Mouse (Mus musculus) kidney, embryonic 16.5 days (tissue): ENCODE results near the gene Rem2. TPM values are rescaled to one million over a fixed set of nuclear protein-coding genes. Genes with fewer than 3 reads are reported as not detected.

Experiments used
- ATAC-seq: fragments of 200-750 bp; cut with Nextera tagmentation; 2 replicates; pipeline ENCODE4 v1.8.0; 2017; ENCODE audit warnings: moderate TSS enrichment; ENCODE audit not compliant: low FRiP score, low TSS enrichment
- H3K27ac ChIP-seq: fragments of 300-500 bp; sonication (generic); 2 replicates; pipeline ENCODE4 v1.5.1; 2014; ENCODE audit warnings: low read length
- H3K27me3 ChIP-seq: fragments of 300-500 bp; sonication (generic); 2 replicates; pipeline ENCODE4 v1.6.1; 2014; ENCODE audit warnings: low read length, control low read depth, mixed read lengths; ENCODE audit not compliant: insufficient read depth
- H3K36me3 ChIP-seq: fragments of 300-500 bp; sonication (generic); 2 replicates; pipeline ENCODE4 v1.6.1; 2014; ENCODE audit warnings: low read length, control low read depth, mixed read lengths; ENCODE audit not compliant: insufficient read depth
- H3K4me1 ChIP-seq: fragments of 300-500 bp; sonication (generic); 2 replicates; pipeline ENCODE4 v1.6.1; 2014; ENCODE audit warnings: low read length, control low read depth, mixed read lengths; ENCODE audit not compliant: insufficient read depth
- H3K4me2 ChIP-seq: fragments of 300-500 bp; sonication (generic); replicated peaks from 2 replicates; pipeline ENCODE4 v1.6.1; 2014; ENCODE audit warnings: low read depth, low read length
- H3K4me3 ChIP-seq: fragments of 300-500 bp; sonication (generic); 2 replicates; pipeline ENCODE4 v1.5.1; 2014; ENCODE audit warnings: mild to moderate bottlenecking, low read length
- H3K9ac ChIP-seq: fragments of 300-500 bp; sonication (generic); replicated peaks from 2 replicates; pipeline ENCODE4 v1.6.1; 2014; ENCODE audit warnings: low read length
- H3K9me3 ChIP-seq: fragments of 300-500 bp; sonication (generic); 2 replicates; pipeline ENCODE4 v1.6.1; 2016; ENCODE audit warnings: low read length, control low read depth
- WGBS: fragments of 180-500 bp; shearing (Covaris S2); extraction: QIAGEN DNeasy Blood & Tissue Kit; methylation state at CpG from one replicate; pipeline ENCODE4 v1.1.7; 2014; 5-methylcytosine and 5-hydroxymethylcytosine counted together
- polyA plus RNA-seq: library from polyadenylated mRNA; unstranded; fragments of >200 nt; fragmentation: Nextera tagmentation; extraction: Ambion mirVana; gene quantifications from 2 replicates; pipeline ENCODE4 v1.2.1, GENCODE M21; 2015

Gene Rem2
- polyA plus RNA-seq = 6.7 and 7.4 TPM in 2 replicates

- H3K4me1 ChIP-seq = peaks cover 24% of the 10 kb centered on the region
- 3% methylated on average over 23 of the region's 23 CpGs for WGBS
- H3K9me3 ChIP-seq = peaks cover 5% of the 10 kb centered on the region; the same call in 1 of the 2 replicates
- no peak within 1 kb of the TSS for H3K27ac ChIP-seq
- ATAC-seq = peak; percentile 71
- no peaks in the 10 kb centered on the region; the same call in 1 of the 2 replicates for H3K36me3 ChIP-seq
- peak within 1 kb of the TSS; percentile 76 for H3K9ac ChIP-seq
- peaks cover 12% of the 10 kb centered on the region; the same call in 1 of the 2 replicates for H3K27me3 ChIP-seq
- peak within 1 kb of the TSS; percentile 54 for H3K4me3 ChIP-seq
- H3K4me2 ChIP-seq = peak within 1 kb of the TSS; percentile 86
Measured at GRCm38 (mm10) chr14:54475941-54476844, at the start of gene Rem2. TSS of gene Rem2 (plus strand) at chr14:54476100.

GRCm38 (mm10) chr14:54426689-54427398 is 49.1 kb upstream of the Rem2 start, which contains the start of gene Mrpl52:
TSS of gene Mrpl52 (plus strand) at chr14:54426909.
- peak within 1 kb of the TSS; percentile 91 for H3K27ac ChIP-seq
- peak within 1 kb of the TSS; percentile 91 for H3K9ac ChIP-seq
- H3K36me3 ChIP-seq = 0 out of 2 replicates have a peak, but pooled peaks cover 9% of the 10 kb centered on the region
- H3K4me2 ChIP-seq = peak within 1 kb of the TSS; percentile 73
- H3K4me1 ChIP-seq = peaks cover 26% of the 10 kb centered on the region
- WGBS = under 1% methylated on average over 47 of the region's 48 CpGs
- H3K9me3 ChIP-seq = no peaks in the 10 kb centered on the region
- H3K4me3 ChIP-seq = peak within 1 kb of the TSS; percentile 85
- H3K27me3 ChIP-seq = no peaks in the 10 kb centered on the region
- ATAC-seq = peak; percentile 74

GRCm38 (mm10) chr14:54427696-54428095 is 48.2 kb upstream of the Rem2 start:
- H3K9ac ChIP-seq = no peak overlapping the region

GRCm38 (mm10) chr14:54428421-54428820 is 47.5 kb upstream of the Rem2 start:
- H3K9me3 ChIP-seq = no peaks in the 10 kb centered on the region
- no peak overlapping the region for H3K9ac ChIP-seq
- no peaks in the 10 kb centered on the region for H3K27me3 ChIP-seq
- no peak overlapping the region for H3K27ac ChIP-seq
- peaks cover 29% of the 10 kb centered on the region for H3K4me1 ChIP-seq
- no peak overlapping the region for H3K4me3 ChIP-seq
- 0 out of 2 replicates have a peak, but pooled peaks cover 9% of the 10 kb centered on the region for H3K36me3 ChIP-seq
- no peak overlapping the region for H3K4me2 ChIP-seq
- ATAC-seq = no peak
- WGBS = 82% methylated on average over 5 of the region's 5 CpGs

More at GRCm38 (mm10) chr14:54427696-54428095, 48.2 kb upstream of the Rem2 start:
- WGBS = 91% methylated on average over 7 of the region's 7 CpGs
- ATAC-seq = no peak
- Histone ChIP-seq H3K4me1 (peaks cover 26% of the 10 kb centered on the region), H3K36me3 (0 out of 2 replicates have a peak, but pooled peaks cover 9% of the 10 kb centered on the region), H3K4me2 (peak overlapping the region; percentile 73), H3K9me3 (no peaks in the 10 kb centered on the region), H3K27me3 (no peaks in the 10 kb centered on the region), H3K4me3 (peak overlapping the region; percentile 85), H3K27ac (no peak overlapping the region)

GRCm38 (mm10) chr14:54429332-54430093 is 46.4 kb upstream of the Rem2 start:
- Histone ChIP-seq H3K4me2 (peak overlapping the region; percentile 65; the same call in 1 of the 2 replicates), H3K27ac (peak overlapping the region; percentile 96), H3K4me3 (0 out of 2 replicates have a peak overlapping the region, but pooled peaks have one; percentile 80), H3K4me1 (peaks cover 40% of the 10 kb centered on the region), H3K36me3 (0 out of 2 replicates have a peak, but pooled peaks cover 9% of the 10 kb centered on the region), H3K9me3 (no peaks in the 10 kb centered on the region), H3K27me3 (no peaks in the 10 kb centered on the region), H3K9ac (peak overlapping the region; percentile 97; the same call in 1 of the 2 replicates)
- 43% methylated on average over 7 of the region's 7 CpGs for WGBS
- no peak for ATAC-seq

- ATAC-seq = no peak
- Histone ChIP-seq H3K4me1 (peaks cover 43% of the 10 kb centered on the region), H3K36me3 (peaks cover 13% of the 10 kb centered on the region), H3K4me3 (peak overlapping the region; percentile 80), H3K9me3 (no peaks in the 10 kb centered on the region), H3K4me2 (peak overlapping the region; percentile 65), H3K9ac (peak overlapping the region; percentile 97), H3K27ac (peak overlapping the region; percentile 96), H3K27me3 (no peaks in the 10 kb centered on the region)
- WGBS = 6% methylated on average over 18 of the region's 18 CpGs
Measured at GRCm38 (mm10) chr14:54430406-54431145, 45.3 kb upstream of the Rem2 start.

- no peaks in the 10 kb centered on the region for H3K9me3 ChIP-seq
- H3K4me3 ChIP-seq = peak within 1 kb of the TSS; percentile 80
- H3K27me3 ChIP-seq = no peaks in the 10 kb centered on the region
- peak; percentile 33; the same call in 1 of the 2 replicates for ATAC-seq
- H3K9ac ChIP-seq = peak within 1 kb of the TSS; percentile 97
- H3K4me1 ChIP-seq = peaks cover 37% of the 10 kb centered on the region
- peaks cover 16% of the 10 kb centered on the region for H3K36me3 ChIP-seq
- H3K27ac ChIP-seq = peak within 1 kb of the TSS; percentile 96
- WGBS = under 1% methylated on average over 41 of the region's 49 CpGs
- H3K4me2 ChIP-seq = peak within 1 kb of the TSS; percentile 65
Measured at GRCm38 (mm10) chr14:54431334-54432077, 44.4 kb upstream of the Rem2 start, which contains the start of gene Mmp14. TSS of gene Mmp14 (plus strand) at chr14:54431612.

GRCm38 (mm10) chr14:54432078-54432836 is 43.6 kb upstream of the Rem2 start:
- Histone ChIP-seq H3K4me3 (peak overlapping the region; percentile 80), H3K4me1 (peaks cover 37% of the 10 kb centered on the region)
- WGBS = under 1% methylated on average over 54 of the region's 54 CpGs

More at GRCm38 (mm10) chr14:54432078-54432836, 43.6 kb upstream of the Rem2 start:
- Histone ChIP-seq H3K27me3 (no peaks in the 10 kb centered on the region), H3K9me3 (no peaks in the 10 kb centered on the region), H3K36me3 (peaks cover 24% of the 10 kb centered on the region), H3K9ac (peak overlapping the region; percentile 97), H3K27ac (peak overlapping the region; percentile 96), H3K4me2 (peak overlapping the region; percentile 65)
- peak; percentile 43 for ATAC-seq
